Mouse (Mus musculus): ENCODE data around the gene Sct.
"Not testable (repeated sequence)": the region's sequence is repeated elsewhere in the genome, so short reads cannot be mapped to it uniquely, and the experiment has no call there.

Gene Sct

DNA sequence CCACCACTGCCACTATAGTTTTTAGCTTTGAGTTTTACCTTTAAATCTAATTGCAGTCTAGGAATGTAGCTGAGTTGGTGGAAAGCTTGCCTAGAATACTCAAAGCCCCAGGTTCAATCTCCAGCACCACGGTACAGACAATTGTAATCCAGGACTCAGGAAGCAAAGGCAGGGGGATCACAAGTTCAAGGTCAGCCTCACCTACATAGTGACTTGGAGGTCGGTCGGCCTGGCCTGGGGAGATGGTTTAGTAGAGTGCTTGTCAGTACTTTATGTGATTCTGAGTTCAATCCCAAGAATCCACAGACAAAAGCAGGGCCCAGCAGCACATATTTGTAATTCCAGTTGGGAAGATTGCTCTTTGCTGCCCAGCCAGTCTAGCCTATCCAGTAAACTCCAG lies 9.1 kb upstream of the Sct start:
- DNase-seq, result no peak

DNA sequence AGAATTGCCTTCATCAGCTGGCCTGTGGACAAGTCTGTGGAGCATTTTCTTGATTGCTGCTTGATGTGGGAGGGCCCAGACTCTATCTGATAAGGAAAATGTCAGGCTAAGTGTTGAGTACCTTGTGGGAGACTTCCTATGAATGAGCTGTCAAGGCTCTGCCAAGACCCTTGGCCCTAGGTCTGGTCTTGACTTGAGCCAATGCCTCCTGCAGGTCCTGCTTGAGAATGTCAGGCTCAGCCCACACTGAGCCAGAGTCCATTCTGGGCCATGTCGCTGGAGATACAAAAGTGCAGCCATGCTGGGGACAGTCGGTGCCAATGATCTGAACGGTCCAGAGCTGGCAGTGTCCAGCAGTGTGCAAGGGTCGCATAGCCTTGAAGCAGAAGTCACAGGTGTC lies 3.8 kb upstream of the Sct start:
- no peak for DNase-seq

DNA sequence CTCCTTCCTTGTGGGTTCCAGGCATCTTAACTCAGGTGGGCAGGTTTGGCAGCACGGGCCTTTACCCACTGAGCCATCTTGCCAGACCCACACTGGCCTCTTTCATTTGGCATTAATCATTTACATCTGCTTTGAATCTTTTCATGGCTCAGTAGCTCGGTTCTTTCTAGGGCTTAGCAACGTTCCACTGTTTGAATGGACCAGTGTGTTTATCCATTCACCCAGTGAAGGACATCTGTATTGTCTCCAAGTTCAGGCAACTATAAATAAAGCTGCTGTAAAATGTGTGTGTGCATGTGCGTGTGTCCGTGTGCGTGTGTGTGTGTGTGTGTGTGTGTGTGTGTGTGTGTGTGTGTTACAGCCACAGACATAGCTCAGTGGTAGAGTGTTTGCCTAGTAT lies 2.5 kb upstream of the Sct start:
- no peak for DNase-seq

DNA sequence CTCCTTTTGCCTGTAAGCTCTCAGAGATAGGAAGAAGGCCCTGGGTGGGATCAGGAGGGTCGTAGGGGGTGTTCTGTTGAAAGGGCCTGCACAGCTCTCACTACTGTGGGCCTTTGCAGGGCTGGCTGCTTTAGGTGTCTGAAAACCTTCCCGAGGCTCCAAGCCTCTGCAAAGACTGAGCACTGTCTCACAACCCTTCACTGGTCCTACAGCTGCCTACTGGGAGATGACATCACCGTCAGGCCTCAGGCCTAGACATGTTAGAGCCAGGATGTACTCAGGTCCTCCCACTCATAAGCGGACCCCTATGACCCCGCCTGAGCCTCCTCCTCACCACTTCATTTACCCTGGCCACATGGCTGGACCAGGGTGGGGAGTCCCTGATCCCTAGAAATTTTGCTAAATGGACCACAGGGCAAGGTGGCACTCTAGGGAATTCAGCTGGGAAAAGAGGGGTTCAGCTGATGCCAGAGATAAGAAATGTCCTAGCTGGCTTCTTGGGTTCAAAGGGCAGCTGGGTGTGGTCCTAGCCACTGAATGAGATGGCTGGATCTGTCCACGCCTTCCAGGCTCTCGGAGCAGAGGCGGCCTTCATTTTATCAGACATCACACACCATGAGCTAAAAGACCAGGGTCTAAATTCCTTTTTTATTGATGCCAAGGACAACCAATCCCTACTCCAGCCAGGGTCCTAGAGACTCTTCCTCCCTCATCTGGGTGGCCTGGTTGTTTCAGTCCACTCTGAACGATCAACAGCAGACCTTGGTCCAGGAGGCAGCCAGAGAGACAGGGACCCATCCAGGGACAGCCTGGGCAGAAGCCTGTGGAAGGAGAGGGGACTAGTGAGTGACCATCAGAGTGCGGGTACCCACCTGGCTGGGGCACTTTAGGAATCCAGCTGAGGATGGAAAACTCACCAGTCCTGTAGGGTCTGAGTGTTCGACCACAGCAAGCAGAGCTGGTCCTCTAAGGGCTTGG lies 943 bp downstream of the Sct start:
- no peak for DNase-seq

DNA sequence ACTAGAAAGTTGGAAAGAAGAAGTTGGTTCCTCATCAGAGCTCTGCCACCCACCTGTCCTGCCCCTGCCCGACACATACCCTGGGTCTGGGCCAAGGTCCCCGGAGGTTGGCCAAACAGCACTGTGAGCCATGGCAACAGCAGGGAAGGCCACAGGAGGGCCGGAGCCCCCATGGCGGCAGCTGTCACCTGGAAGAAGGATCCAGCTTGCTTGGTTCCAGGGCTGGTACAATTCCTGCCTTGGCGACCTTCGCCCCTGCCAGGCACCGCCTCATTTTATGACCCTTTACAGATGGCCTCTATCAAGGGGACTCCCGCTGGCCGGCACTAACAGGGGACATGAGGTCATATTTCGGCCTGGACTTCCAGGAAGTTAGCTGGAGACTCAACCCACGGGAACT lies 2.4 kb downstream of the Sct start, which contains the start of gene Cdhr5:
TSS of gene Cdhr5 (minus strand) at position 241 of the 400 bp plus-strand sequence.
- DNase-seq, result peak in 1 of 2 experiments; percentile 17

DNA sequence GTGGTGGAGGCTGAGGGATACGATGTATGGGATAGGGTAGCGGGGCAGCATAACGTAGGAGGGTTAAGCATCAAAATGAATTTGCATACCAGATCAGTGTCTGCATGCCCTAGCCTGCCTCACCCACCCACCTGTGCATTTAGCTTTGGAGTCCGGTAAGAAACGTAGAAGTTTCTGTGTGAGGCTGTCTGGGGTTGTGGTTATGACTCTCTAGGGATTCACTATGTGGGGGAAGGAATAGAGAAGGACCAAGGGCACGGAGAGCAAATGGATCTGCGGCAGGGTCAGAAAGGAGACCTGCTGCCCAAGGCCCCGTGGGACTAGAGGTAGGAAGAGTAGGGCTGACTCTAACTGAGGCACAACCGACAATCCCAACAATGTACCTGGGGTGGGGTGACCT lies 3.6 kb downstream of the Sct start:
- DNase-seq, result no peak

DNA sequence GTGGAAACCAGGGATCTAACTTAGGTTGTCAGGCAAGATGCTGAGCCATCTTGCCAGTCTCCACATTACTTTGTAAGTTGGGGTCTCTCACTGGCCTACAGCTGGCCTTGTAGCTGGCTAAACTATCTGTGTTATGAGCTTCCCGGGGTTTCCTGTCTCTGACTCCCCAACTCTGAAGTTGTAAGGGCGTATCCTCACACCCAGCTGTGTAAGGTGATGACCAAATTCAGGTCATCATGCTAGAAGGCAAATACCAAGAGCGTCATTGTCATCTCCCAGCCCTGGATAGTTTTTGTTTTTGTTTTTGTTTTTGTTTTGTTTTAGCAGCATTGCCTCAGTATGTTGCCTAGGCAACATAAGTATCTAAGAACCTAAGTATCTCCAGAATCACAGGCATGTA lies 8.3 kb downstream of the Sct start:
- no peak for DNase-seq

DNA sequence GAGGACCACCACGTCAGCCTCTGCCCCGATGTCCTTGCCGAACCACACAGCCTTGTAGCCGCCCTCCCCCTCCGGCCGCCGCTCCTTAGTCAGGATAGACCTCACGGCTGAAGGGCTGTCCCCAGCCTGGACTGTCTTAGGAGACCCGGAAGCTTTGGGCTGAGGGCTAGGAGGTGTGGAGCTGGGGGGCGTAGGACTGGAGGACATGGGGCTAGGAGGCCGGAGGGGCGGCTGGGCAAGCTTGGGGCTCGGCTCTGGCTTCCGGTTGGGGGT lies 9.7 kb downstream of the Sct start:
- no peak for DNase-seq

DNA sequence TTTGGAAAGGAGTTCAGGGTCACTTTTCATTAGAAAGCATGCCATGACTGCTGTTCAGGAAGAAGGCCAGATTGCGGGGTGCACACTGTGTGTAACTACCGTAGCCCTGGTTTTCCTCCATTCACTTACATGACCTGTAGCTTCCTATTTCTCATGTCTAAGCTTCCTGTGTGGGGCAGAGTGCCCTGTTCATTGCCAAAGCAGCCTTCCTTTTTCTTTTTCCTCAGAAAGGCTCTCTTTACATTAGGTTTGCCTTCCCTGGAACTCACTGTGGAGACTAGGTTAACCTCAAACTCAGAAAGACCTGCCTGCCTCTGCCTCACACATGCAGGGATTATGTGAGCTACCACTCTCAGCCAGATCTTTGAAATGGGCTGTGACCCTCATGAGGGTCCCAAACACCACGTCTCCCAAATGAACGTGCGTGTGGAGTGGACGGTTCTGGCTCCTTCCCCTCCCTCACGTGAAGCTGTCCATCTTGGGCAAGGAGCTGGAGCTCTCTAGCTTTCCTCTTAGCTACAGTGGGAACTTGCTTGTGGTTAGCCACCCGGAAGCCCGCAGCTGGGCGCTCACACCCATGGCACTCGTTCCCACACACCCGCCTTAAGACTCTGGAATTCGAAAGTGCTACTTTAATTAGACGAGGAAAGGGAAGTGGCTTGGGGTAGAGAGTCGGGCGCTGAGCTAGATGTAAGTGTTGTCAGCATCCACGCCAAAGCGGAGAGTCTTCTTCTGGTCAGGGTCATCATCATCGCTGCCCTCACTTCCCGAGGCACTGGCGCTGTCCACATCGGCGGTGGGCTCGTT lies 10.3 kb downstream of the Sct start:
- peak in 1 of 2 experiments; percentile 31 for DNase-seq

DNA sequence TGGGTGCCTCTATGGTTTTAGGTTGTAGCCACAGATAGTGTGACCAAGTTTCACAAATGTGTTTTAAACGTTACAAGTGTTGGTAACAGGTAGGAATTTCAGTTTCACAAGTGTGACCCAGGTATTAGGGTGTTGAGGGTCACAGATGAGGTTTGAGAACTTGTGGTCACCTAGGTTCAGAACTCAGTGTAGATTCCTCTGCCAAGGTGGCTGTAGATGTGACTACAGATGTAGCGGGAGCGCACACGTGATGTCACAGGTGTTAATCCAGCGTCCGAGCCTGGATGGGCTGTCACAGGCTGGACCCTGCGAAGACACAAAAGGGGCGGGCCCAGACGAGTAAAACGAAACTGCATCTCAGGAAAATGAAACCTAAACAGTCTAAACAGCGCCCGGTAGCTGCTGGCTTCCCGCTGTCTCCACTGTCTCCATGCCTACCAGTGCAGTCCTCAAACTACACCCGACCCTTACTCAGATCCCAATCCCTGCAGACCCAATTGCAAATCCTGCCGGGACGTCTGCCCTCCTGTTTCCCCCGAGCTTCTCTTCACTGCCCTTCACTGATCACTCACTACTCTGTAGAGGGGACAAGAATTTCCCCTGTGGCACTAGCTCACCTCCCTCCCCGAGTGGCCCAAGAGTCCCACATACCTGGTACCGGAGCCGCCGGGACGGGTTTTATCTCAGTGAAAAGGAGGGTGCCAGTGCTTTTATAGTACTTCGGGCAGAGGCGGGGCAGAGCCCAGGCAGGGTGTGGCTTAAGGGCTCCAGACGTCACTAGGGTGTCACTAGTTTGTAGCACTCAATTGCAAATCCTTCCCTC lies 13.0 kb downstream of the Sct start, which contains the start of gene Irf7:
TSS of gene Irf7 (minus strand) at position 743 of the 823 bp plus-strand sequence.
- peak; percentile 61 to 69 for DNase-seq

DNA sequence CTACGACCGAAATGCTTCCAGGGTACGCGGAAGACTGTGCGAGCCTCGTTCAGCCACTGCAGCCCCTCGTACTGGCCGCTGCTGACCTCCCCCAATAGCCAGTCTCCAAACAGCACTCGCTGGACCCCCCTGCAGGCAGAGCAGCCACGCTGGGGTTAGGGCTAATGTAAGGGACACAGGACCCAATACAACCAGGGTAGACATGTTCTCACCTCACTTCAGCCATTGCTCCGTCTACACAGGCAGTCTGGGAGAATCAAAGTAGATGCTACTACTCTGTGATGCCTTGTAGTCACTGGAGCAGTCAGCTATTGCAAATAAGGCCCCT lies 13.6 kb downstream of the Sct start:
- DNase-seq, result no peak

DNA sequence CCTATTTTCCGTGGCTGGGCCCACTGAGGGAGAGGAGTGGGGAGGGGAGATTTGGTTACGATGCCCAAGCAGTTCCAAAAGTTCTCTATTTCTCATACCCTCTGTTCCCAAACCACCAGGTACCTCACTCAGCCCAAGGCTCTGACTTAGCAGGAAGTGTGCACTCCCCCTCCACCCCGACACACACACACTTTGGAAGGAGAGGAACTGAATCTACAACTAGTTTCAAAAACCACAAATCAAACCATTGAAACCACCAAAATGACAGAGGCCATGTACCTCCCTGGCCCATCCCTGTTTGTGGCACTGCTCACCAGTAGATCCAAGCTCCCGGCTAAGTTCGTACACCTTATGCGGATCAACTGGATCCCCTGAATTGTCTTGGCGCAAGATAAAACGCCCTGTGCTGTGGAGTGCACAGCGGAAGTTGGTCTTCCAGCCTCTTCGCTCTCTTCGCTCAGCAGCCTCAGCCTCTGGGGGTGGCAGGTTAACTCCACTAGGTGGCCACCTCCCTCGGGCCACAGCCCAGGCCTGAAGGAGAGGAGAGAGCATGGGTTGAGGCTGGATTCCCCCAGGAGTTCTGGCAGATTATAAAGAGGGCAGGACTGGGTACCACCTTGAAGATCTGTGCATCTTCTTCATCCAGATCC lies 14.0 kb downstream of the Sct start:
- DNase-seq, result peak; percentile 48 to 59

DNA sequence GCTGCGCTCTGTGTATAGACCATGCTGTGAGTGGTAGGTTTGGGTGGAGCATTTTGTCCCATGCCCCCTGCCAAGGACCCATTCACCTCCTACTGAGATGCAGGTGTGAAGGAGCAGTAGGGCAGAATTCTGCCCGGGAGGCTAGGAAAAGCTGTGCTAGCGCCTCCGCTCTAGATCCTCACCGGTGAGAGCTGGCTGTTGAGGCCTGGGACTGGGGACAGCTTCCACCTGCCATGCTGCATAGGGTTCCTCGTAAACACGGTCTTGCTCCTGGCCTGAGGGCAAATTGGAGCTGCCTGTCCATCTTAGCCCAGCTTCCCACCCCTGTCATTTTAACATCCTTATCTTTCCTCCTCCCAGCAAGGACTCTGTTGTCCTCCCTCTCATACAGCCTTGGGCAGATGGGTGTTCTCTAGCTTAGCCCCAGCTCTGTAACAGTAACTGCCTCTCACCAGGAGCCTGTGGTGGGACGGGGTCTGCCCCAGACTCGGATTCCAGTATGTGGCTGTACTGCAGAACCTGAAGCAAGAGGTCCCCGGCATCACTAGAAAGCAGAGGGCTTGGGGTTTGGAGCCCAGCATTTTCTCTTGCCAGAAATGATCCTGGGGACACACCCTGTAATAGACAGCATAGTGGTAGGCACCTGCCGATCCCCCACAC lies 14.8 kb downstream of the Sct start:
- no peak for DNase-seq

DNA sequence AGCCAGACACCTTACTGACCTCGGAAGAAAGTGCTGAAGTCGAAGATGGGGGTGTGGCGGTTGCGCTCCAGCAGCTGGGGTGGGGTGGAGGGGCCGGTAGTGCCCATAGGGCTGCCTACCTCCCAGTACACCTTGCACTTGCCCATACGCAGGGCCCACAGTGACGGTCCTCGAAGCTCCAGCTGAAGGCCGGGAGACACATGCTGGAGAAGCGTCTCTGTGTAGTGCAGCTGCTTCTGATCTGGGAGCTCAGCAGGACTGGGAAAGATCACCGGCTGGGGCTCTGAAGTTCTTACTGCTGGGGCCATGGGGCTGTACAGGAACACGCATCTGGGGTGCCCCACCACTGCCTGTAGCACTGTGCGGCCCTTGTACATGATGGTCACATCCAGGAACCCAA lies 15.3 kb downstream of the Sct start:
- no peak for DNase-seq

DNA sequence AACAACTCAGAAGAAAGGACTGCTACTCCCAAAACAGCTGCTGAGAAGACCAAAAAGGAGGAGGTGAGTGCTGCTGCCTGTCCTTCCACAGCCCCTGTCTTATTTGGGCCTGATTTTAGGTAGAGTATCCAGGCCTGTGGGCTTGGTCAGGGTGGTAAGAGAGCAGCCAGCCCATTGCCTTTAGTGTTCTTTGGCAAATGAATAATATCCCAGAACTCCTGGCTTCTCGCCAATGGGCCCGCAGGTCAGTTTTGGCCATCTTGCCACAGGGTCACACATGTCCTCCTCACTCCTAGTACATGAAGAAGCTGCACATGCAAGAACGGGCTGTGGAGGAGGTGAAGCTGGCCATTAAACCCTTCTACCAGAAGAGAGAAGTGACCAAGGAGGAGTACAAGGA lies 17.5 kb downstream of the Sct start:
- no peak for DNase-seq

DNA sequence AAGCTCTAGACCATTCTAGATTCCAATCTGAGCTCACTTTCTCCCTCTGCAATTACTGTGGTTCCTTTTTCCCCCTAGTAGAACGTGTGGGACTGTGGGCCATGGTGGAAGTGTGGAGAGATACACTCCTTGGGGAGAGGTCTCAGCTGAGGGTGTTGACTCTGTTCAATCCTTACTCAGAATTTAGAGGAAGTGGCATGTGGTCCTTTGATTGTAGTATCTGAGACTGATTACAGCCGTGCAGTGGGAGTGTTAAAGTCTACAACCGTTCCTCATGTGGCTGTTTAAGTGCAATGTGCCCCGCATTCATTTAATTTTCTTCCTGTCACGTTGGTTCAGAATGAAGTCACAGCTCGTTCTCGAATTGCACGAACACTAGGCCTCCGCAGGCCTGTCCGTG lies 22.8 kb downstream of the Sct start:
- no peak for DNase-seq

DNA sequence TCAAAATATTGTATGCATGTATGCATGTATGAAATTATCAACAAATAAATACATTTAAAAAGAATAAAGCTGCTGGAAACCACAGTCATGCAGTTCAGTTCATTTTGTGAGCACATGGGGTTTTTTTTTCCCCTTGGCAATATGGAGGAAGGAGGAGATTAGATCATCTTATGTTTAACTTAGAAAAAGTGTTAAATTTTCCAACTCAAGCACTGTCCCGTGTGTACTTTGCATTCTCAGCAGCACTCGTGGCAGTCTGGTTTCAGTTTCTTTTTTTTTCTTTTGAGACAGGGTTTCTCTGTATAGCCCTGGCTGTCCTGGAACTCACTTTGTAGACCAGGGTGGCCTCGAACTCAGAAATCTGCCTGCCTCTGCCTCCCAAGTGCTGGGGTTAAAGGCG lies 28.4 kb downstream of the Sct start:
- DNase-seq, result not testable (repeated sequence)

DNA sequence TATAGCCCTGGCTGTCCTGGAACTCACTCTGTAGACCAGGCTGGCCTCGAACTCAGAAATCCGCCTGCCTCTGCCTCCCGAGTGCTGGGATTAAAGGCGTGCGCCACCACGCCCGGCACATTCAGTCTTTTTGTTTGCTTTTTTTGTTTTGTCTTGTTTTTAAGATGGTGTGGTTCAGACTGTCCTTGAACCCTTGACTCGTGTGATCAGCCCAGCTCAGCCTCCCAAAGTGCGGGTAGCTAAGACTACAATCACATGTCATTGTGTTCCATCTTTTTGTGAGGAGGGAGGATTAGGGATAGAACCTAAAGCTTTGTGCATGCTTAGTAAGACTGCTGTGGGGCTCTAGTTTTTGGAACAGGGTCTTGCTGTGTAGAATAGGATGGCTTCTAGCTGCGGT lies 47.4 kb downstream of the Sct start:
- no peak for DNase-seq

DNA sequence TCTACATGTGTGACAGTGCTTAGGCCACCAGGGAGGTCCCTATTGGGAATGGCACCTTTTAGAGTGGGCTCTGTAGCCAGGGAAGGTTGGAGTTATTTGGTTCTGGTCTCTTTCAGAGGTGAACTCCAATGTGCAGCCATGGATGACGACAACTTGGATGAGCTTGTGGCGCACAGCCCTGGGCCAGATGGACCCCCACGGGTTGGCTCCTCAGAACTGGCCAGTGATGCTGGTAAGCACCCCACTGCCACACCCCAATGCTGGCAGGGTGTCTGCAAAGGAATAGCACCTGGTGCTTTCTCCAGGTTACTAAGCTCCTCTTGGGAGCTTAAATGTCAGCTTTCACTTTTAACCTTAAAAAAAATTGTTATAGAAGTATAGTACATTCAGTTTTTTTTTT lies 47.8 kb downstream of the Sct start:
- no peak for DNase-seq

DNA sequence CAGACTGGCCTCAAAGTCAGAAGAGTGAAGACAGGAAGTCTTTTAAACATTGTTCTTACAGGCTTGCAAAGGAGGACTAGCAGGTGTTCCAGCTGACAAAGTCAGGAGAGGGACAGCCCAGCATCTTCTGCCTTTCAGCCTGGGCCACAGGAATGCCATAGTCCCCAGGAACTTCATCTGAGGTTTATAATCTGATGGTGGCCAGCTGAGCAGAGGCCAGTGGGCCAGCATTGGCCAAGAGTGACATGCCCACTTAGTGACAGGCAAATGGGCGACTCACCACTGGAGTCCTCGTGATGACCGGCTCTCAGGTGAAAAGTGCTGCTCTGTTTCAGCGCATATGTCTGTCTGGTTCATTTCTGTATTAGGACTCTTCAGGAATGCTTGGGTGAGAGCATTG lies 48.4 kb downstream of the Sct start:
- no peak for DNase-seq

DNA sequence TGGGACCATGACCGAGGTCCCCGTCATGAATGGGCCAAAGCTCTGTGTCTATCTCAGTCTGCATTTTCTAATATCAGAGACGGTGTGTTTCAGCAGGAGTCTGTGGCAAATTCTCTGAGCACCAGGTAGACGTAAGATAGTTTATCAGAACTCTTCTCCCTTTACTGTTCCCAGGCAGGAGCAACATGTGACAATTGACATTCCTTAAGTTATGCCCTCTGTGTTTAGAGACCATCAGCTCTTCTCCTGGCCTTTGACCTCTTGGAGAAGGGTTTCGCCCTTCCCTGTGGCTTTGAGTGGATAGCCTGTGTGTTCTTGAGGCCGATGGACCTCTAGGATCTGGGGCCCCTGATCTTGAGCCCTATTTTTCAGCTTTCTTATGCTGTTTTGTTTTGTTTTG lies 49.2 kb downstream of the Sct start:
- DNase-seq, result no peak
